Mouse (Mus musculus) CH12.LX (cell line): Measurements from ENCODE around the gene Pik3c2g.

Experiments used
- CHD2 ChIP-seq: IDR thresholded peaks from 2 replicates; pipeline ENCODE4 v1.6.1; 2011; ENCODE audit warnings: low read length, improper control_type of control experiment
- CTCF ChIP-seq, 2 experiments: IDR thresholded peaks in 1 of 2; conservative IDR thresholded peaks in 1 of 2; 2 replicates each; pipeline ENCODE4 v1.5.1; 2011 to 2012; ENCODE audit warnings: low read depth in 2 of 2, low read length in 2 of 2, improper control_type of control experiment in 1 of 2, inconsistent platforms in 1 of 2, mild to moderate bottlenecking in 1 of 2, moderate library complexity in 1 of 2
- EP300 ChIP-seq: IDR thresholded peaks from 2 replicates; pipeline ENCODE4 v1.6.1; 2011; ENCODE audit warnings: low read length, improper control_type of control experiment
- HCFC1 ChIP-seq: IDR thresholded peaks from 2 replicates; pipeline ENCODE4 v1.6.1; 2012; ENCODE audit warnings: low read depth, mild to moderate bottlenecking, inconsistent platforms, low read length, improper control_type of control experiment
- MAFK ChIP-seq: IDR thresholded peaks from 2 replicates; pipeline ENCODE4 v1.6.1; 2011; ENCODE audit warnings: low read length, improper control_type of control experiment; ENCODE audit not compliant: insufficient replicate concordance
- MXI1 ChIP-seq: IDR thresholded peaks from 2 replicates; pipeline ENCODE4 v1.6.1; 2011; ENCODE audit warnings: mild to moderate bottlenecking, low read depth, low read length, improper control_type of control experiment
- PAX5 ChIP-seq: IDR thresholded peaks from 2 replicates; pipeline ENCODE4 v1.6.1; 2012; ENCODE audit warnings: low read length, inconsistent platforms, mixed read lengths
- POLR2AphosphoS2 ChIP-seq: IDR thresholded peaks from 2 replicates; pipeline ENCODE4 v1.6.1; 2011; ENCODE audit warnings: low read depth, low read length, improper control_type of control experiment
- TCF12 ChIP-seq: IDR thresholded peaks from 2 replicates; pipeline ENCODE4 v1.6.1; 2014; ENCODE audit warnings: low read depth, mild to moderate bottlenecking, inconsistent platforms, low read length, improper control_type of control experiment
- USF2 ChIP-seq: conservative IDR thresholded peaks from 2 replicates; pipeline ENCODE4 v1.6.1; 2011; ENCODE audit warnings: low read depth, low read length, improper control_type of control experiment
- ZC3H11A ChIP-seq: IDR thresholded peaks from 2 replicates; pipeline ENCODE4 v1.6.1; 2012; ENCODE audit warnings: low read depth, mild to moderate bottlenecking, inconsistent platforms, low read length, improper control_type of control experiment

DNA sequence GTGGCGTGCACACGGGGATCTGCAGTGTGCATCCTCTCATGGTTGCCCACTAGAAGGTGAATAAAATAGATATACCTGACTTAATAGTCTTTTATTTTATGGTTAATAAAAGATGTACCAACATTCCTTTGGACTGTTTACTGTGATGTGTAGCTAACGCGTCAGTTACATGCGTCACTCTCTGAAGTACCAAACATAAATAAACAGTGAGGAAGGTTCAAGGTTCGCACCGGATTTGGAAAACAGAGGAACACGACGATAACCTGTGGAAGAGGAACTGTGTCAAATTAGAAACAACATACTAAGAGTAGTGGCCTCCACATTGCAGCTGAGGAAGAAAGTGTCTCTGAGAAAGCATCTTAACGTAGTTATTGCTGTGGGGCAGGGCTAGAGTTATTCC is 402.6 kb downstream of the Pik3c2g start:
- TF ChIP-seq POLR2AphosphoS2 (no peak), CTCF (conservative IDR thresholded peaks at IDR 0.05 in 1 of 2, IDR thresholded peaks at IDR 0.05 in 1 of 2; ENCODE audit: low read depth in 2 of 2, low read length in 2 of 2) (no peak), MAFK (no peak), CHD2 (no peak), EP300 (no peak), USF2 (no peak), ZC3H11A (no peak), HCFC1 (no peak), PAX5 (no peak), MXI1 (no peak), TCF12 (no peak)
